Mouse (Mus musculus): ENCODE measurements around the gene Enpp3.

Enpp3 gene

DNA sequence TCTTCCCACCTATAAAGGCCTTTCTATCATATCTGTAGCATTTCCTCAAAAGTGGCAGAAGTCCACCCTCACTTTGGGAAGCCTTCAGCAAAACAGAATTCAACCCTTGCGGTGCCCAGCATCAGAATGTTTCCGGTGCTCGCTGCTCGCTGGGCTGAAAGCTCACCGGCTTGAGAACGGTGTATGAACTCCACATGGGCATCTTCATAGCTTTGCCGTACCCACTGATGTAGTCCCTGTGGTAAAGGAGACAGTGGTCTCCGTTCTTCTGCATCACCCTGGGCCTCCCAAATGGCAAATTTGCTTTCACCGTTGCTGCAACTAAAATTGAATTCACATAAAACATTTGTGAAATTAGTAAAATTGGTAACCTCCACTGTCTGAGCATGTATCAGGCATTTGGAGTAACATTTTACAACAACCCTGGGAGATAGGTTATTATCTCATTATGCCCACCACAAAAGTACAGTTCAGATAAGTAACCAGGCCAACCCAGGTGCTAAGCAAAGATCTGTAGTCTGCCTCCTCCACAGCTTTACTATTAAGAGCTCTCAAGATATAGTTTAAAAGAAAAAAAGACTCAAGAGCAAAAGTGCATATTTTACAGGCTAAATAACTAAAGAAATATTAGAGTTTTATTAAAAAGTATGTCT is 57.9 kb downstream of the Enpp3 start:
- H3K4me3 ChIP-seq (replicated peaks; ENCODE audit: low read length): no peak overlapping the region
- H3K36me3 ChIP-seq (ENCODE audit: insufficient read depth, low read length): peaks cover 94% of the 10 kb centered on the region
- H3K4me1 ChIP-seq (replicated peaks; ENCODE audit: low read depth, low read length): peaks cover 8% of the 10 kb centered on the region
- TF ChIP-seq POU5F1 (IDR thresholded peaks at IDR 0.05; ENCODE audit: borderline replicate concordance, low read length) (no peak), NANOG (IDR thresholded peaks at IDR 0.05; ENCODE audit: borderline replicate concordance, low read length) (no peak), CTCF (conservative IDR thresholded peaks at IDR 0.05; ENCODE audit: low read length) (no peak)
- no peaks in the 10 kb centered on the region for H3K9me3 ChIP-seq (ENCODE audit: low read length)
- no peaks in the 10 kb centered on the region for H3K27me3 ChIP-seq (ENCODE audit: insufficient read depth, low read length)

DNA sequence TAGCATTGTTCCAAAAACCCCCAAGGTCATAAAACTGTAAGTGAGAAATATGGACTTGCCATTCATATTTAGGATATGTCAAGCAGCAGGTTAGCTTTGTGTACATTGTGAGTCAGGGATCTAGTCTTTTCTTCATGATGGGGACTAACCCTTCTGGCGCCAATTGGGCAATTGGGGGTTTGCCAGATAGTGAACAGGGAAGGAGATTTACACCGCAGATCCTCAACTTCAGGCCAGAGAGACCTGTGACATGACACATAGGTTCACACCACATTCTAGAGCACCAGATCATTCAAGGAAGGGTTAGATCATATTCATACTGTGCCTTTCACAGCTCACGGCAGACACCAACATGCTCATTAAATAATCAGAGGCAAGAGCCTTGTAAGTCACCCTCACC is 58.7 kb downstream of the Enpp3 start:
- H3K36me3 ChIP-seq (ENCODE audit: insufficient read depth, low read length): peaks cover 86% of the 10 kb centered on the region
- peaks cover under 1% of the 10 kb centered on the region for H3K4me1 ChIP-seq (replicated peaks; ENCODE audit: low read depth, low read length)
- H3K4me3 ChIP-seq (replicated peaks; ENCODE audit: low read length): no peak overlapping the region
- TF ChIP-seq NANOG (IDR thresholded peaks at IDR 0.05; ENCODE audit: borderline replicate concordance, low read length) (no peak), POU5F1 (IDR thresholded peaks at IDR 0.05; ENCODE audit: borderline replicate concordance, low read length) (no peak), CTCF (conservative IDR thresholded peaks at IDR 0.05; ENCODE audit: low read length) (no peak)
- H3K27me3 ChIP-seq (ENCODE audit: insufficient read depth, low read length): no peaks in the 10 kb centered on the region
- H3K9me3 ChIP-seq (ENCODE audit: low read length): no peaks in the 10 kb centered on the region

DNA sequence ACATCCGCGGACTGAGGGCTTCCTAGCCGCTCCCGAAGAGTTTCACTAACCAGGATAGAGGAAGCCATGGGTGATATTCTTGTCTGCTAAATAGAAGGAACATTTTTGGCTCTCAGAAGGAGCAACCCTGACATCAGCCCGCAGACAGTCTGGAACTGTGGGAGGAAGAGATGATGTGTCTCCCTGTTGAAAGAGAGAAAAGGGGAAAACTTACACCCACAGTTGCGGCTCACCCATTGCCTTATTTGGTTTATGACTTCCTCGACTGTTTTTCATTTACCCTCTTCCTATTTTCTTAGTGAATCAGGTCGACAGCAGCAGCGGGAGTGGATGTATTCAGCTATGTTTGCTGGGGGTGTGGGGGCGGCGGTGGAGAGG is 64.0 kb downstream of the Enpp3 start:
- no peak overlapping the region for H3K4me3 ChIP-seq (replicated peaks; ENCODE audit: low read length)
- no peaks in the 10 kb centered on the region for H3K27me3 ChIP-seq (ENCODE audit: insufficient read depth, low read length)
- no peak for TF ChIP-seq NANOG (IDR thresholded peaks at IDR 0.05; ENCODE audit: borderline replicate concordance, low read length)
- TF ChIP-seq CTCF (conservative IDR thresholded peaks at IDR 0.05; ENCODE audit: low read length): no peak
- TF ChIP-seq POU5F1 (IDR thresholded peaks at IDR 0.05; ENCODE audit: borderline replicate concordance, low read length): no peak
- H3K9me3 ChIP-seq (ENCODE audit: low read length): no peaks in the 10 kb centered on the region
- H3K4me1 ChIP-seq (replicated peaks; ENCODE audit: low read depth, low read length): 0 out of 2 replicates have a peak, but pooled peaks cover 7% of the 10 kb centered on the region
- H3K36me3 ChIP-seq (ENCODE audit: insufficient read depth, low read length): peaks cover 82% of the 10 kb centered on the region

GRCm38 (mm10) chr10:24777916-24778642 is 64.5 kb downstream of the Enpp3 start:
- H3K27me3 ChIP-seq (ENCODE audit: insufficient read depth, low read length): no peaks in the 10 kb centered on the region
- H3K36me3 ChIP-seq (ENCODE audit: insufficient read depth, low read length): peaks cover 82% of the 10 kb centered on the region
- no peak overlapping the region for H3K4me3 ChIP-seq (replicated peaks; ENCODE audit: low read length)
- no peaks in the 10 kb centered on the region for H3K9me3 ChIP-seq (ENCODE audit: low read length)
- 0 out of 2 replicates have a peak, but pooled peaks cover 7% of the 10 kb centered on the region for H3K4me1 ChIP-seq (replicated peaks; ENCODE audit: low read depth, low read length)
- no peak for TF ChIP-seq NANOG (IDR thresholded peaks at IDR 0.05; ENCODE audit: borderline replicate concordance, low read length)
- TF ChIP-seq POU5F1 (IDR thresholded peaks at IDR 0.05; ENCODE audit: borderline replicate concordance, low read length): no peak
- no peak for TF ChIP-seq CTCF (conservative IDR thresholded peaks at IDR 0.05; ENCODE audit: low read length)

DNA sequence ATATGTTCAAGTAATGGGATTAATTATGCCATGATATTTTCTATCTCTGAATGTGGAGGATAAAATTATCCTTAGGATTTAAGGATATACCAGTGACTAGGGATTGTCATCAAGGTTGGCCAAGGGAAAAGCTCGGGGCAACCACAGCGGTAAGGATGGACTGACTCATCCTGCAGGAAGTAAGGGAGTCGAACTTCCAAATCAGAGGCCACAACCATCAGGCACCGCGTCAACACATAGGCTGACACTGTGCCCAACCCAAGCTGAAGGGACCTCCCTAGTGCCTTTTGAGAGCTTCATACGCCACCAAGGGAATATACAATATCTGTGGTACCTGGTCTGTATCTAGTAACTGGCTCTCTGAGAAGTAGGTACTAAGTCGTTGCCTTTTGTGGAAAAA is 73.1 kb downstream of the Enpp3 start:
- no peaks in the 10 kb centered on the region for H3K27me3 ChIP-seq (ENCODE audit: insufficient read depth, low read length)
- H3K9me3 ChIP-seq (ENCODE audit: low read length): no peaks in the 10 kb centered on the region
- no peak overlapping the region for H3K4me3 ChIP-seq (replicated peaks; ENCODE audit: low read length)
- peaks cover 13% of the 10 kb centered on the region for H3K36me3 ChIP-seq (ENCODE audit: insufficient read depth, low read length)
- TF ChIP-seq POU5F1 (IDR thresholded peaks at IDR 0.05; ENCODE audit: borderline replicate concordance, low read length) (no peak), CTCF (conservative IDR thresholded peaks at IDR 0.05; ENCODE audit: low read length) (no peak), NANOG (IDR thresholded peaks at IDR 0.05; ENCODE audit: borderline replicate concordance, low read length) (no peak)
- H3K4me1 ChIP-seq (replicated peaks; ENCODE audit: low read depth, low read length): peaks cover 8% of the 10 kb centered on the region; the same call in 1 of the 2 replicates

GRCm38 (mm10) chr10:24767695-24768094 is 74.9 kb downstream of the Enpp3 start:
- H3K27me3 ChIP-seq (ENCODE audit: insufficient read depth, low read length): no peaks in the 10 kb centered on the region
- TF ChIP-seq CTCF (conservative IDR thresholded peaks at IDR 0.05; ENCODE audit: low read length) (no peak), NANOG (IDR thresholded peaks at IDR 0.05; ENCODE audit: borderline replicate concordance, low read length) (no peak), POU5F1 (IDR thresholded peaks at IDR 0.05; ENCODE audit: borderline replicate concordance, low read length) (no peak)
- H3K4me1 ChIP-seq (replicated peaks; ENCODE audit: low read depth, low read length): peaks cover 8% of the 10 kb centered on the region; the same call in 1 of the 2 replicates
- no peaks in the 10 kb centered on the region for H3K9me3 ChIP-seq (ENCODE audit: low read length)
- no peaks in the 10 kb centered on the region for H3K36me3 ChIP-seq (ENCODE audit: insufficient read depth, low read length)
- H3K4me3 ChIP-seq (replicated peaks; ENCODE audit: low read length): no peak overlapping the region

- H3K36me3 ChIP-seq (ENCODE audit: insufficient read depth, low read length): no peaks in the 10 kb centered on the region
- no peak for TF ChIP-seq CTCF (conservative IDR thresholded peaks at IDR 0.05; ENCODE audit: low read length)
- TF ChIP-seq NANOG (IDR thresholded peaks at IDR 0.05; ENCODE audit: borderline replicate concordance, low read length): no peak
- no peak for TF ChIP-seq POU5F1 (IDR thresholded peaks at IDR 0.05; ENCODE audit: borderline replicate concordance, low read length)
- no peak overlapping the region for H3K4me3 ChIP-seq (replicated peaks; ENCODE audit: low read length)
- no peaks in the 10 kb centered on the region for H3K27me3 ChIP-seq (ENCODE audit: insufficient read depth, low read length)
- no peaks in the 10 kb centered on the region for H3K9me3 ChIP-seq (ENCODE audit: low read length)
- peaks cover 8% of the 10 kb centered on the region; the same call in 1 of the 2 replicates for H3K4me1 ChIP-seq (replicated peaks; ENCODE audit: low read depth, low read length)
Observed at GRCm38 (mm10) chr10:24766061-24766460, 76.6 kb downstream of the Enpp3 start.

- H3K27me3 ChIP-seq (ENCODE audit: insufficient read depth, low read length): no peaks in the 10 kb centered on the region
- peak; percentile 49; the same call in 1 of the 2 replicates for TF ChIP-seq NANOG (IDR thresholded peaks at IDR 0.05; ENCODE audit: borderline replicate concordance, low read length)
- no peak for TF ChIP-seq POU5F1 (IDR thresholded peaks at IDR 0.05; ENCODE audit: borderline replicate concordance, low read length)
- no peak for TF ChIP-seq CTCF (conservative IDR thresholded peaks at IDR 0.05; ENCODE audit: low read length)
- H3K9me3 ChIP-seq (ENCODE audit: low read length): no peaks in the 10 kb centered on the region
Observed at GRCm38 (mm10) chr10:24765151-24765755, 77.4 kb downstream of the Enpp3 start.

More at GRCm38 (mm10) chr10:24765151-24765755, 77.4 kb downstream of the Enpp3 start:
- H3K36me3 ChIP-seq (ENCODE audit: insufficient read depth, low read length): no peaks in the 10 kb centered on the region
- H3K4me3 ChIP-seq (replicated peaks; ENCODE audit: low read length): no peak overlapping the region
- peaks cover 8% of the 10 kb centered on the region; the same call in 1 of the 2 replicates for H3K4me1 ChIP-seq (replicated peaks; ENCODE audit: low read depth, low read length)
